Mouse (Mus musculus) midbrain, embryonic 12.5 days (tissue): ENCODE results near the gene Plpp4. TPM values are rescaled to one million over a fixed set of nuclear protein-coding genes. Genes with fewer than 3 reads are reported as not detected.
A peak's percentile ranks its signal among the peaks of the same experiment; 100 is the strongest.

ENCODE experiments used
- ATAC-seq: fragments of 200-750 bp; cut with Nextera tagmentation; 2 replicates; pipeline ENCODE4 v1.8.0; 2017; ENCODE audit warnings: low read depth, moderate TSS enrichment, moderate library complexity; ENCODE audit not compliant: low FRiP score
- H3K27ac ChIP-seq: fragments of 300-500 bp; sonication (generic); replicated peaks from 2 replicates; pipeline ENCODE4 v1.5.1; 2016; ENCODE audit warnings: mild to moderate bottlenecking
- H3K27me3 ChIP-seq: fragments of 300-500 bp; sonication (generic); 2 replicates; pipeline ENCODE4 v1.6.1; 2016; ENCODE audit warnings: mild to moderate bottlenecking
- H3K36me3 ChIP-seq: fragments of 300-500 bp; sonication (generic); 2 replicates; pipeline ENCODE4 v1.6.1; 2016
- H3K4me1 ChIP-seq: fragments of 300-500 bp; sonication (generic); 2 replicates; pipeline ENCODE4 v1.6.1; 2016
- H3K4me2 ChIP-seq: fragments of 300-500 bp; sonication (generic); replicated peaks from 2 replicates; pipeline ENCODE4 v1.6.1; 2016; ENCODE audit warnings: mild to moderate bottlenecking, moderate library complexity
- H3K4me3 ChIP-seq: fragments of 300-500 bp; sonication (generic); 2 replicates; pipeline ENCODE4 v1.5.1; 2016; ENCODE audit warnings: mild to moderate bottlenecking
- H3K9ac ChIP-seq: fragments of 300-500 bp; sonication (generic); replicated peaks from 2 replicates; pipeline ENCODE4 v1.6.1; 2016; ENCODE audit warnings: mild to moderate bottlenecking, moderate library complexity
- H3K9me3 ChIP-seq: fragments of 300-500 bp; sonication (generic); 2 replicates; pipeline ENCODE4 v1.6.1; 2016; ENCODE audit warnings: mild to moderate bottlenecking
- WGBS: fragments of 180-500 bp; shearing (Covaris S2); methylation state at CpG from one replicate; pipeline ENCODE4 v1.1.7; 2016; 5-methylcytosine and 5-hydroxymethylcytosine counted together
- polyA plus RNA-seq: library from polyadenylated mRNA; unstranded; fragments of >200 nt; fragmentation: Nextera tagmentation; extraction: Ambion mirVana; gene quantifications from 2 replicates; pipeline ENCODE4 v1.2.1, GENCODE M21; 2016

The Plpp4 gene
- polyA plus RNA-seq, 1 experiment from 2014 or later: 5.5 TPM

DNA sequence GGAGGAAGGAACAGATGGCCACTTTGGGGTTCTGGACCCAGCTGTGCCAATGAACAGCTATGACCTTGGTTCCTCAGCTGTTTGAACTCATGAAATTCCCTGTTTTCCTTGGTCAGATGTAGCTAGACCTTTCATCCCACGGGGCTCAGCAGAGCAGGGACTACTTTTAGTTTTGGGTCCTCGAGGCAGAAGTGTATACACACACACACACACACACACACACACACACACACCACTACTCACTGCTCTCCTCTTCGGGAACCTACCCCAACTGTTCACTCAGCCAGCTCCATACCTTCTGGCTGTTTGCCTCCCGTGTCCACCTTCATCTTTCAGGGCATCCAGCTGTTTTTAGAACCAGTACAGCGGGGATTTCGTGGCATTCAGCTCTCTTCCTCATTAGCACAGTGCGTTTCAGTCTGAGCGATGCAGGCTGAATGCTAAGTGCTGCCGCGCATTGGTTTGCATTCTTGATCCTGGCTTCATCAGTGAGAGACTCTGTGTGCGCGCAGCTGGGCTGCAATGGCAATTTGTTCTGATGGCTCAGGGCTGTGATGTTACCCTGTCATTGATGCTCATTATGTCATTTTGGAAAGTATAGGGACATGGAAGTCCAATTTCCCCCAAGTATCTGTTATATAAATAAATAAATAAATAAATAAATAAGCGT, 146.0 kb downstream of the Plpp4 start:
- ATAC-seq: peak; percentile 90
- 0 out of 2 replicates have a peak overlapping the region, but pooled peaks have one; percentile 13 for H3K4me2 ChIP-seq
- no peaks in the 10 kb centered on the region for H3K9me3 ChIP-seq
- H3K4me3 ChIP-seq: no peak overlapping the region
- 0 out of 2 replicates have a peak, but pooled peaks cover 4% of the 10 kb centered on the region for H3K27me3 ChIP-seq
- H3K27ac ChIP-seq: peak overlapping the region; percentile 70
- no peak overlapping the region for H3K9ac ChIP-seq
- WGBS: 42% methylated on average over 13 of the region's 13 CpGs
- no peaks in the 10 kb centered on the region for H3K36me3 ChIP-seq
- peaks cover 33% of the 10 kb centered on the region for H3K4me1 ChIP-seq

DNA sequence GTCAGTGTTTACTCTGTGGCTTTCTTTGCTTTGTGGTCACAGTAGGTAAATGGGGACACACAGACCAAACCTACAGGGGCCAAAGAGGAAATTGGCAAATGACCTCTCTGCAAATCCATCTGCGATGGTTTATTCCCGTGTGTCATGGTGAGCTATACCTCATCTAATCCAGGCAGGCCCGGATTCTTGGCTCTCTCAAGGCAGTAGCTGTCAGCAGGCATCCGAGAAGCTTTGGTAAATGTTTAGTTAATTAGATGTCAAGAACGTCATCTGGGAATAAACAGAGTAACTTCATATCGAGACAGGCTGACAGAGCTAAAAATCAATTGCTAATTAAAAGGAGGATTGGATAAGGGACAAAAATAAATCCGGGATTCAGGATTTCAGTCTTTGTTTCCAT, 149.2 kb downstream of the Plpp4 start:
- peaks cover 55% of the 10 kb centered on the region for H3K4me1 ChIP-seq
- no peak overlapping the region for H3K9ac ChIP-seq
- H3K9me3 ChIP-seq: no peaks in the 10 kb centered on the region
- H3K36me3 ChIP-seq: no peaks in the 10 kb centered on the region
- H3K4me3 ChIP-seq: no peak overlapping the region
- 54% methylated on average over 7 of the region's 7 CpGs for WGBS
- no peak overlapping the region for H3K4me2 ChIP-seq
- H3K27me3 ChIP-seq: peaks cover 13% of the 10 kb centered on the region; the same call in 1 of the 2 replicates
- ATAC-seq: no peak
- no peak overlapping the region for H3K27ac ChIP-seq

DNA sequence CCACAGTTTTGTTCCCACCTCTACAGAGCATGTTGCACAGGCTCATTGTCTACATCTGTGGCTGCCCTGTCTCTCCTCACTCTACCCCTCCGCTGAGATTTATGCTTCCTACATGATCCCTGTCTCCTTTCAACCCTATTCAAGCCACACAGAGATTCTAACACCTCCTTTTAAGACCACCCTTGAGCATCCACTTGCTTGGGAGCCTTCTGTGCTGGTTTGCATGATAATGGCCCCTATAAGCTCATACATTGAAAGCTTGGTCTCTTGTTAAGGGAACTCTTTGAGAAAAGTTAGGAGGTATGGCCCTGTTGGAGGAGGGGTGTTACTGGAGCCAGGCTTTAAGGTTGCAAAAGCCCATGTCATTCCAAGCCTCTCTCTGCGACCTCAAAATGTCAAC, 155.9 kb downstream of the Plpp4 start:
- peaks cover 31% of the 10 kb centered on the region for H3K4me1 ChIP-seq
- WGBS: 30% methylated on average over 2 of the region's 2 CpGs
- H3K27ac ChIP-seq: no peak overlapping the region
- peaks cover 13% of the 10 kb centered on the region; the same call in 1 of the 2 replicates for H3K27me3 ChIP-seq
- no peaks in the 10 kb centered on the region for H3K36me3 ChIP-seq
- ATAC-seq: no peak
- H3K4me3 ChIP-seq: no peak overlapping the region
- no peak overlapping the region for H3K9ac ChIP-seq
- H3K9me3 ChIP-seq: no peaks in the 10 kb centered on the region
- no peak overlapping the region for H3K4me2 ChIP-seq

DNA sequence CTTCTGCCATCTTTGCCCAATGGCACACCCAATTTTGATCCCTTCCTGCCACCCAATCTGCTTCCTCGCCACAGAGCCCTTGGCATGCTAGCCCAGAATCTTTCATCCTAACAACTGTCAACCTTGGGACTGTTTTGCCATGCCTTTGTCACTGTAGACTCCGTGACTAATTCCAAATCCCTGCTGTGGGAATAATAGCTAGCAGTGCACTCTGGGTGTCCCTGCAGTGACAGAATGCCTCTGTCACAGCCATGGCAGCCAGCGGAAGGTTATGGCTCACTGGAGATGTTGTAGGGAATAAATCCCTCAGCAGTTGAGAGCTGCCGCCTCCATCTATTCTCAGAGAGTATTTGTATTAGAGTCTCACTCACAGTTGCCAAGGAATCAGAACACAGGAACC, 158.3 kb downstream of the Plpp4 start:
- no peaks in the 10 kb centered on the region for H3K9me3 ChIP-seq
- ATAC-seq: peak; percentile 89
- peaks cover 18% of the 10 kb centered on the region for H3K4me1 ChIP-seq
- H3K4me3 ChIP-seq: no peak overlapping the region
- H3K9ac ChIP-seq: no peak overlapping the region
- H3K4me2 ChIP-seq: no peak overlapping the region
- peak overlapping the region; percentile 39; the same call in 1 of the 2 replicates for H3K27ac ChIP-seq
- 18% methylated on average over 4 of the region's 4 CpGs for WGBS
- 0 out of 2 replicates have a peak, but pooled peaks cover 4% of the 10 kb centered on the region for H3K27me3 ChIP-seq
- no peaks in the 10 kb centered on the region for H3K36me3 ChIP-seq

DNA sequence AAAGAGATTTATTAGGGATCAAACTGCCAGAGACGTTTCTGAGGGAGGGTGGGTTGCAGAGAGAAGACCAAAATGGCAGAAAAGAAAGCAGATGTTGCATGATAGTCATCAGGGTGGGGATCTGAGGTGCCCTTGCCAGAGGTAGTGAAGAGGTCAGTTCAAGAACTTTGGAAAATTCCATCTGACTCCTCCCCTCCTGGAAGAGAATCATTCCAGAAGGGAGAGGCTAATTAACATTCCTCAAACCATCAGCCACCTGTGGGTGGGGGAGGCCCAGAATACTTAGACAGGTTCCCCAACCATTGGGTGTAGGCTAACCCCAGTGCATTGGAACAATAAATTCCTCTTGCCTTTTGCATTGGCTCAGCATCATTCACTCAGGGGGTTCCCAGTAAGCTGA, 164.3 kb downstream of the Plpp4 start:
- 62% methylated on average over 1 of the region's 1 CpGs for WGBS
- Histone ChIP-seq H3K9ac (no peak overlapping the region), H3K4me3 (no peak overlapping the region), H3K27me3 (no peaks in the 10 kb centered on the region), H3K4me2 (no peak overlapping the region), H3K27ac (no peak overlapping the region), H3K36me3 (no peaks in the 10 kb centered on the region), H3K9me3 (no peaks in the 10 kb centered on the region), H3K4me1 (no peaks in the 10 kb centered on the region)
- ATAC-seq: no peak

DNA sequence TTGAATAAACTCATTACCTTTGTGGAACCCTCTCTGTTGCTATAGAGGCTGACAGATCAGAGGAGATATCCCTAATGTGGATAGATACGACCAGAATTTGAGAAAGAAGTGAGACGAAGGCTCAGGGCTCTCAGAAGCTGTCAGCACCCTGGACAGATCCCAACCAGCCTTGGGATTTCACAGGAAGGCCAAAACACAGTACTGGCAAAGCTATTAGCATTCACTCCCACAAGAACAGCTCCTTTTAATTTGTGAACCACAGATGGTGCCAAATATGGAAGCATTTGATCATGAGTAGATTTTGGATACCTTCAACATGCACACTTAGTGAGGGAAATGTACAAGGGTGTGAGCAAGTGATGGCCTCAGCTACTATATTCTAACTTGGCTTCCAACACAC, 168.7 kb downstream of the Plpp4 start:
- no peak overlapping the region for H3K27ac ChIP-seq
- H3K9ac ChIP-seq: no peak overlapping the region
- no peak overlapping the region for H3K4me2 ChIP-seq
- no peaks in the 10 kb centered on the region for H3K27me3 ChIP-seq
- H3K9me3 ChIP-seq: no peaks in the 10 kb centered on the region
- H3K4me1 ChIP-seq: no peaks in the 10 kb centered on the region
- H3K4me3 ChIP-seq: no peak overlapping the region
- 33% methylated on average over 2 of the region's 2 CpGs for WGBS
- no peaks in the 10 kb centered on the region for H3K36me3 ChIP-seq
- ATAC-seq: no peak

DNA sequence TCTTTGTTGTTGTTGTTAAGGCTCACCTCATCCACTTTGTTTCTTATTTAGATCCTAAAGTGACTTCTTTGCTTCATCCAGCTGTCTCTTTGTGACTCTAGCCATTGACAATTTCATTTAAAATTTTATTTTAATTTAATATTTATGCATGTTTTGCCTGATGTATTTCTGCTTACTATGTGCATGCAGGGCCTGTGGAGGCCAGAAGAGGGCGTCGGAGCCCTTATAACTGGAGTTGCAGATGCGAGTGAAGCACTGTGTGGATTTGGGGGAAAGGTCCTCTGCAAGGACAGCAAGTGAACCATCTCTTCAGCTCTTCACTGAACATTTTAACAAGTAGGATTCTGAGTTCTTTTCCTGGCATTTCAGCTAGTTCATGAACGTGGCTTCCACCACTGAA, 172.0 kb downstream of the Plpp4 start:
- no peak for ATAC-seq
- WGBS: 50% methylated on average over 4 of the region's 4 CpGs
- no peak overlapping the region for H3K9ac ChIP-seq

DNA sequence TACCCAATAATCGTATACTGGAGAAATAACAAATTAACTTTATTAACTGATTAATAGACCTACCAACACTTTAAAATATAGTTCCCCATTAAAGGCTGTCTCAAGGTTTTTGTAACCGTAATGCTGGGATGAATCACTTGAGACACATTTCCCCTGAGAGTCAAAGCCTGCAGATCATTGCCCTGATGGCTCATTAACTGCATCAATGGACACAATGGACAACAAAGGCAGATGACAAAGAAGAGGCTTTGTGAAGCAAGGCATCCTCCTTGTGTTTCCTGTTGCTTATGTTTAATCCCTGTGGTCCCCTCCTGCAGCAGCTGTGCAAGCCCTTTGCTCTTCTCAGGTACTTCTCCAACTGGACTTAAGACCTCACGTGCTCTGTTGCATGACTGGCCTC, 173.1 kb downstream of the Plpp4 start:
- WGBS: 36% methylated on average over 3 of the region's 3 CpGs
- no peak for ATAC-seq
- H3K4me3 ChIP-seq: no peak overlapping the region

More for the DNA sequence above, 172.0 kb downstream of the Plpp4 start:
- no peaks in the 10 kb centered on the region for H3K4me1 ChIP-seq
- no peak overlapping the region for H3K4me2 ChIP-seq
- no peak overlapping the region for H3K27ac ChIP-seq
- no peaks in the 10 kb centered on the region for H3K9me3 ChIP-seq
- H3K27me3 ChIP-seq: no peaks in the 10 kb centered on the region
- H3K4me3 ChIP-seq: no peak overlapping the region
- H3K36me3 ChIP-seq: no peaks in the 10 kb centered on the region

More for the DNA sequence above, 173.1 kb downstream of the Plpp4 start:
- H3K27ac ChIP-seq: no peak overlapping the region
- no peak overlapping the region for H3K4me2 ChIP-seq
- H3K4me1 ChIP-seq: no peaks in the 10 kb centered on the region
- H3K9me3 ChIP-seq: no peaks in the 10 kb centered on the region
- no peak overlapping the region for H3K9ac ChIP-seq
- H3K27me3 ChIP-seq: no peaks in the 10 kb centered on the region
- H3K36me3 ChIP-seq: no peaks in the 10 kb centered on the region
